Mouse (Mus musculus): ENCODE measurements around the gene Dpp4.

DNA sequence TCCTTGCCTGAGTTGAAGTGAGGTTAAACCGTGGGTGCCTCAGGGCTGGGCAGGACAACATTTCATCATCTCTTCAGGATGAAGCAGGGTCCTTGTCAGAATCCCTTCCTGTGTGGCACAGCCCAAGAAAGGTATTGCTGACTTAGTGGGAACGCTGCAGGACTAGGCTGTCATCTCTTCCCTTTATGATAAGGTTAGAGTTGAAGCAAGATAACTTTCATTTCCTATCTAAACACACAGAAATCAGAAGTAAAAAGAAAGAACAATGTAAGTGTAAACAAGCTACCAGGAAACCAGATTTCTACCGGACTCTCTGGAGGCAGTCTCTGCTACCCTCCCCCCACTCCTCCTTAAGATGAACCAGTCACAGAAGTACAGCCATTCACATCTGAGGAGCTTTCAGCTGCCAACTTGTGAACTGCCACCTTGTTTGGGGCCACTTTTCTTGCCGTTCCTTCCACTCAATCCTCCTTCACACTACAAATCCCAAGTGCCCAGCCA lies 3.3 kb downstream of the Dpp4 start:
- TF ChIP-seq EP300 (IDR thresholded peaks at IDR 0.05) (peak; percentile 80), CTCF (IDR thresholded peaks at IDR 0.05) (no peak)
